Mouse (Mus musculus) stomach, embryonic 14.5 days (tissue): ENCODE data around the gene Fam69b. TPM values are rescaled to one million over a fixed set of nuclear protein-coding genes. Genes with fewer than 3 reads are reported as not detected.
A peak's percentile ranks its signal among the peaks of the same experiment; 100 is the strongest.

Experiments used
- ATAC-seq: fragments of 200-750 bp; cut with Nextera tagmentation; 2 replicates; pipeline ENCODE4 v1.8.0; 2017; ENCODE audit warnings: low read depth, moderate TSS enrichment; ENCODE audit not compliant: insufficient number of reproducible peaks, insufficient read depth, low FRiP score
- H3K27ac ChIP-seq: fragments of 300-500 bp; sonication (generic); 2 replicates; pipeline ENCODE4 v1.5.1; 2014; ENCODE audit warnings: mild to moderate bottlenecking, low read length, moderate library complexity, mixed read lengths
- H3K27me3 ChIP-seq: fragments of 300-500 bp; sonication (generic); 2 replicates; pipeline ENCODE4 v1.6.1; 2014; ENCODE audit warnings: low read length, control low read depth, mixed read lengths; ENCODE audit not compliant: control insufficient read depth, insufficient read depth
- H3K36me3 ChIP-seq: fragments of 300-500 bp; sonication (generic); 2 replicates; pipeline ENCODE4 v1.6.1; 2014; ENCODE audit warnings: mild to moderate bottlenecking, control low read depth, low read length, moderate library complexity, mixed read lengths; ENCODE audit not compliant: control insufficient read depth, insufficient read depth
- H3K4me1 ChIP-seq: fragments of 300-500 bp; sonication (generic); 2 replicates; pipeline ENCODE4 v1.6.1; 2014; ENCODE audit warnings: low read length, control low read depth, mixed read lengths; ENCODE audit not compliant: control insufficient read depth, insufficient read depth
- H3K4me2 ChIP-seq: fragments of 300-500 bp; sonication (generic); replicated peaks from 2 replicates; pipeline ENCODE4 v1.6.1; 2014; ENCODE audit warnings: low read depth, low read length, control low read depth
- H3K4me3 ChIP-seq: fragments of 300-500 bp; sonication (generic); 2 replicates; pipeline ENCODE4 v1.5.1; 2014; ENCODE audit warnings: low read depth, low read length, control low read depth
- H3K9ac ChIP-seq: fragments of 300-500 bp; sonication (generic); replicated peaks from 2 replicates; pipeline ENCODE4 v1.6.1; 2014; ENCODE audit warnings: low read depth, mild to moderate bottlenecking, control low read depth, low read length, moderate library complexity, mixed read lengths
- H3K9me3 ChIP-seq: fragments of 300-500 bp; sonication (generic); 2 replicates; pipeline ENCODE4 v1.6.1; 2016; ENCODE audit warnings: low read depth, low read length, control low read depth; ENCODE audit not compliant: control insufficient read depth
- WGBS: fragments of 180-500 bp; shearing (Covaris S2); extraction: QIAGEN DNeasy Blood & Tissue Kit; methylation state at CpG from one replicate; pipeline ENCODE4 v1.1.7; 2014; 5-methylcytosine and 5-hydroxymethylcytosine counted together
- polyA plus RNA-seq: library from polyadenylated mRNA; unstranded; fragments of >200 nt; fragmentation: Nextera tagmentation; extraction: Ambion mirVana; gene quantifications from 2 replicates; pipeline ENCODE4 v1.2.1, GENCODE M21; 2014

The Fam69b gene
- polyA plus RNA-seq, 1 experiment from 2014 or later, result 37.7 TPM

- Histone ChIP-seq H3K9ac (peak overlapping the region; percentile 45), H3K27me3 (no peaks in the 10 kb centered on the region), H3K27ac (peak overlapping the region; percentile 58), H3K4me2 (peak overlapping the region; percentile 66), H3K36me3 (peaks cover 3% of the 10 kb centered on the region; the same call in 1 of the 2 replicates), H3K9me3 (no peaks in the 10 kb centered on the region), H3K4me3 (peak overlapping the region; percentile 56), H3K4me1 (peaks cover 12% of the 10 kb centered on the region)
- peak; percentile 25; the same call in 1 of the 2 replicates for ATAC-seq
- 6% methylated on average over 11 of the region's 11 CpGs for WGBS
Measured at GRCm38 (mm10) chr2:26587044-26587405, 41.2 kb upstream of the Fam69b start.

GRCm38 (mm10) chr2:26588573-26588972 lies 39.7 kb upstream of the Fam69b start:
- no peaks in the 10 kb centered on the region for H3K9me3 ChIP-seq
- no peak overlapping the region; the same call in 1 of the 2 replicates for H3K9ac ChIP-seq
- WGBS, result 34% methylated on average over 4 of the region's 4 CpGs
- peaks cover 12% of the 10 kb centered on the region for H3K4me1 ChIP-seq
- no peaks in the 10 kb centered on the region for H3K27me3 ChIP-seq
- H3K4me3 ChIP-seq, result peak overlapping the region; percentile 5; the same call in 1 of the 2 replicates
- H3K36me3 ChIP-seq, result peaks cover 17% of the 10 kb centered on the region; the same call in 1 of the 2 replicates
- H3K4me2 ChIP-seq, result peak overlapping the region; percentile 66; the same call in 1 of the 2 replicates
- ATAC-seq, result no peak
- H3K27ac ChIP-seq, result peak overlapping the region; percentile 27; the same call in 1 of the 2 replicates

GRCm38 (mm10) chr2:26589284-26589683 lies 39.0 kb upstream of the Fam69b start:
- Histone ChIP-seq H3K4me2 (no peak overlapping the region), H3K4me3 (no peak overlapping the region), H3K9me3 (no peaks in the 10 kb centered on the region), H3K36me3 (peaks cover 17% of the 10 kb centered on the region; the same call in 1 of the 2 replicates), H3K27ac (no peak overlapping the region), H3K9ac (no peak overlapping the region; the same call in 1 of the 2 replicates), H3K27me3 (no peaks in the 10 kb centered on the region), H3K4me1 (peaks cover 8% of the 10 kb centered on the region; the same call in 1 of the 2 replicates)
- 85% methylated on average over 10 of the region's 10 CpGs for WGBS
- ATAC-seq, result no peak

GRCm38 (mm10) chr2:26590282-26590681 lies 38.0 kb upstream of the Fam69b start:
- Histone ChIP-seq H3K4me1 (peaks cover 8% of the 10 kb centered on the region; the same call in 1 of the 2 replicates), H3K9me3 (no peaks in the 10 kb centered on the region), H3K9ac (no peak overlapping the region), H3K27ac (no peak overlapping the region), H3K36me3 (peaks cover 21% of the 10 kb centered on the region; the same call in 1 of the 2 replicates), H3K4me3 (no peak overlapping the region), H3K27me3 (no peaks in the 10 kb centered on the region), H3K4me2 (no peak overlapping the region)
- ATAC-seq, result no peak
- 89% methylated on average over 7 of the region's 7 CpGs for WGBS

- Histone ChIP-seq H3K9ac (no peak overlapping the region), H3K36me3 (peaks cover 22% of the 10 kb centered on the region; the same call in 1 of the 2 replicates), H3K4me2 (no peak overlapping the region), H3K4me3 (no peak overlapping the region), H3K4me1 (peaks cover 8% of the 10 kb centered on the region; the same call in 1 of the 2 replicates), H3K27me3 (no peaks in the 10 kb centered on the region), H3K27ac (no peak overlapping the region), H3K9me3 (no peaks in the 10 kb centered on the region)
- no peak for ATAC-seq
- 87% methylated on average over 7 of the region's 7 CpGs for WGBS
Measured at GRCm38 (mm10) chr2:26590962-26591361, 37.3 kb upstream of the Fam69b start.

- Histone ChIP-seq H3K4me1 (peaks cover 8% of the 10 kb centered on the region; the same call in 1 of the 2 replicates), H3K4me3 (no peak overlapping the region), H3K9ac (no peak overlapping the region), H3K4me2 (no peak overlapping the region), H3K9me3 (no peaks in the 10 kb centered on the region), H3K27me3 (no peaks in the 10 kb centered on the region), H3K36me3 (peaks cover 24% of the 10 kb centered on the region; the same call in 1 of the 2 replicates), H3K27ac (no peak overlapping the region)
- ATAC-seq, result no peak
- WGBS, result 80% methylated on average over 12 of the region's 12 CpGs
Measured at GRCm38 (mm10) chr2:26591416-26591815, 36.8 kb upstream of the Fam69b start.

GRCm38 (mm10) chr2:26593211-26594021 lies 34.8 kb upstream of the Fam69b start:
- Histone ChIP-seq H3K27ac (no peak overlapping the region), H3K4me2 (no peak overlapping the region), H3K27me3 (no peaks in the 10 kb centered on the region), H3K4me1 (peaks cover 2% of the 10 kb centered on the region; the same call in 1 of the 2 replicates), H3K4me3 (no peak overlapping the region), H3K9ac (no peak overlapping the region), H3K9me3 (no peaks in the 10 kb centered on the region), H3K36me3 (peaks cover 24% of the 10 kb centered on the region; the same call in 1 of the 2 replicates)
- no peak for ATAC-seq
- 74% methylated on average over 9 of the region's 9 CpGs for WGBS

GRCm38 (mm10) chr2:26594022-26594346 lies 34.3 kb upstream of the Fam69b start:
- H3K27me3 ChIP-seq, result no peaks in the 10 kb centered on the region
- H3K36me3 ChIP-seq, result peaks cover 24% of the 10 kb centered on the region; the same call in 1 of the 2 replicates
- 66% methylated on average over 9 of the region's 9 CpGs for WGBS
- no peak overlapping the region for H3K4me2 ChIP-seq
- H3K9me3 ChIP-seq, result no peaks in the 10 kb centered on the region
- no peak overlapping the region for H3K4me3 ChIP-seq
- no peaks in the 10 kb centered on the region for H3K4me1 ChIP-seq
- ATAC-seq, result no peak
- no peak overlapping the region for H3K27ac ChIP-seq
- no peak overlapping the region for H3K9ac ChIP-seq
